Mouse (Mus musculus): ENCODE data around the gene Me3.

Gene Me3

GRCm38 (mm10) chr7:89828436-89829065, 196.4 kb downstream of the Me3 start:
- DNase-seq (ENCODE audit: low read depth in 2 of 2, low spot score in 2 of 2) = no peak

GRCm38 (mm10) chr7:89829201-89829600, 197.0 kb downstream of the Me3 start:
- no peak for DNase-seq (ENCODE audit: low read depth in 2 of 2, low spot score in 2 of 2)

GRCm38 (mm10) chr7:89833521-89833920, 201.3 kb downstream of the Me3 start:
- DNase-seq (ENCODE audit: low read depth in 2 of 2, low spot score in 2 of 2) = no peak

GRCm38 (mm10) chr7:89835566-89835965, 203.4 kb downstream of the Me3 start:
- no peak for DNase-seq (ENCODE audit: low read depth in 2 of 2, low spot score in 2 of 2)

GRCm38 (mm10) chr7:89836676-89837075, 204.5 kb downstream of the Me3 start:
- DNase-seq (ENCODE audit: low read depth in 2 of 2, low spot score in 2 of 2) = no peak

GRCm38 (mm10) chr7:89837841-89838240, 205.6 kb downstream of the Me3 start:
- no peak for DNase-seq (ENCODE audit: low read depth in 2 of 2, low spot score in 2 of 2)

GRCm38 (mm10) chr7:89839721-89840120, 207.5 kb downstream of the Me3 start:
- no peak for DNase-seq (ENCODE audit: low read depth in 2 of 2, low spot score in 2 of 2)

- peak in 1 of 2 experiments; percentile 25 for DNase-seq (ENCODE audit: low read depth in 2 of 2, low spot score in 2 of 2)
These were observed 209.6 kb downstream of the Me3 start for GRCm38 (mm10) chr7:89841670-89842403.

GRCm38 (mm10) chr7:89842404-89842715, 210.2 kb downstream of the Me3 start:
- DNase-seq (ENCODE audit: low read depth in 2 of 2, low spot score in 2 of 2) = no peak

- no peak for DNase-seq (ENCODE audit: low read depth in 2 of 2, low spot score in 2 of 2)
These were observed 210.9 kb downstream of the Me3 start for GRCm38 (mm10) chr7:89843121-89843520.

GRCm38 (mm10) chr7:89843533-89843932, 211.3 kb downstream of the Me3 start:
- no peak for DNase-seq (ENCODE audit: low read depth in 2 of 2, low spot score in 2 of 2)

- no peak for DNase-seq (ENCODE audit: low read depth in 2 of 2, low spot score in 2 of 2)
These were observed 213.5 kb downstream of the Me3 start for GRCm38 (mm10) chr7:89845669-89846068.

GRCm38 (mm10) chr7:89850510-89850909, 218.3 kb downstream of the Me3 start:
- DNase-seq (ENCODE audit: low read depth in 2 of 2, low spot score in 2 of 2) = no peak

GRCm38 (mm10) chr7:89852158-89853095, 220.2 kb downstream of the Me3 start:
- no peak for DNase-seq (ENCODE audit: low read depth in 2 of 2, low spot score in 2 of 2)

GRCm38 (mm10) chr7:89853131-89853530, 220.9 kb downstream of the Me3 start:
- no peak for DNase-seq (ENCODE audit: low read depth in 2 of 2, low spot score in 2 of 2)

- no peak for DNase-seq (ENCODE audit: low read depth in 2 of 2, low spot score in 2 of 2)
These were observed 223.0 kb downstream of the Me3 start for GRCm38 (mm10) chr7:89855196-89855595.

GRCm38 (mm10) chr7:89856440-89857217, 224.4 kb downstream of the Me3 start:
- DNase-seq (ENCODE audit: low read depth in 2 of 2, low spot score in 2 of 2) = no peak

- no peak for DNase-seq (ENCODE audit: low read depth in 2 of 2, low spot score in 2 of 2)
These were observed 232.6 kb downstream of the Me3 start for GRCm38 (mm10) chr7:89864769-89865168.

GRCm38 (mm10) chr7:89867221-89867620, 235.0 kb downstream of the Me3 start:
- no peak for DNase-seq (ENCODE audit: low read depth in 2 of 2, low spot score in 2 of 2)

- DNase-seq (ENCODE audit: low read depth in 2 of 2, low spot score in 2 of 2) = no peak
These were observed 247.5 kb downstream of the Me3 start for GRCm38 (mm10) chr7:89879686-89880085.

GRCm38 (mm10) chr7:89884551-89884950, 252.4 kb downstream of the Me3 start:
- DNase-seq (ENCODE audit: low read depth in 2 of 2, low spot score in 2 of 2) = no peak
